Mouse (Mus musculus) regulatory T cell (primary cell): ENCODE measurements at regions not wholly inside any gene's neighbourhood (a gene's known extent, or its start where the extent isn't known, plus 50 kb on each side); places are given as distances from the start of the nearest gene placed in this dataset.

Experiments used
- in situ Hi-C: fragments of 300-600 bp; cut with MboI, MseI; formaldehyde crosslinking; loops from one replicate; pipeline ENCODE4 v1.15.1; 2025; ENCODE audit warnings: high pct_unique_total_duplicates

DNA sequence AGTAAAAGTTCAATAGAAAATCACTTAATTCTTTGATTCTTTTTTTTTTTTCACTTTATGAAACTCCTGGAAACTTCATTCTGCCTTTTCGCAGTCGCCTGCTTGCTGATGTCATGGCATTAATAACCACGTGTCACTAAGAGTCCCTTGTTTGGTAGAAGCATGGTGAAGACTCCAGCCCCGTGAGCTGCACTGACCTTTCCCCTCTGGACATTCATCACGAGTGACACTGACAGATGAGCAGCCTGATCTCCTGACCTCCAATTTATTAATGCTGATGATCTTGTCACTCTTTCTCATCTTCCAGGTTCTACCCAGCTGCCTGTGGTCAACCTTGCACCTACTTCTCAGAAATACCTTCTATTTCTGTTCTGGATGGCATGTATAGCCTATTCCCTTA is 867.1 kb upstream of the Slit2 start:
- in situ Hi-C loops, result no loop called here

DNA sequence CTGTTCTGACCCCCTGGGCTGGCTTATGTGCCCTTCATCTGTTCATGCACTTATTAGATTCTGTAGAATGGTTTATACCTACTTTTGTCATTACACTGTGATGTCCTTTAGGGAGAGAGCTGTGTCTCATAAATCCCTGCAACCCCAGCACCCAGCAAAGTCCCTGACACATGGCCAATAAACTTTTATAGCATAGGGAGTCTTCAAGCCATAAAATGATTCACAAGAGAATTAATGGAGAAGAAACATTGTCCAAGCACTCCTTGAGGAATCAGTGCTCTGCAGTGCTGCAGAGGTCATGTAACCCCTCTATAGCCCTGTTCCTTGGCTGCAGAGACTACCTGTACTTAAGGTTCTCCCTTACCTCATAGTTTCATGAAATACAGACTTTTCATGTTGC is 887.2 kb upstream of the Slit2 start:
- in situ Hi-C loops, result no loop called here

DNA sequence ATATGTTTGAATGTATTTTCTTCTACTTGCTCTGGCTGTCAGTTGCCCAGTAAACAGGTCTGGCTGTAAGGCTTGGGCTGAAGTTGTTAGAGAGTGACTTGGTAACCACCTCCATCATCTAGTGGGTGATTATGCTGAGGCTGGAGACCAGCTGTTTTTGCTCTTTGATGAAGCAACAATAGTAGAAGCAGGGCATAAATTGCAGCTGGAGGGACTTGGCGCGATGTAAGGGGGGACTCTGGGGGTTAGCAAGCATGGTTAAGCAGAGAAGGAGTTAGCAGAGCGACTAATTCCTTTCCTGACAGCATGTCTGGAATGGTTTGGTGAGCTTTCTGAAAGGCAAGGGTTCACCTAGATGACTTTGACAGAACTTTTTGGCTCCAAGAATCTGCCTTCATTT is 930.0 kb upstream of the Slit2 start:
- in situ Hi-C loops, result no loop called here

DNA sequence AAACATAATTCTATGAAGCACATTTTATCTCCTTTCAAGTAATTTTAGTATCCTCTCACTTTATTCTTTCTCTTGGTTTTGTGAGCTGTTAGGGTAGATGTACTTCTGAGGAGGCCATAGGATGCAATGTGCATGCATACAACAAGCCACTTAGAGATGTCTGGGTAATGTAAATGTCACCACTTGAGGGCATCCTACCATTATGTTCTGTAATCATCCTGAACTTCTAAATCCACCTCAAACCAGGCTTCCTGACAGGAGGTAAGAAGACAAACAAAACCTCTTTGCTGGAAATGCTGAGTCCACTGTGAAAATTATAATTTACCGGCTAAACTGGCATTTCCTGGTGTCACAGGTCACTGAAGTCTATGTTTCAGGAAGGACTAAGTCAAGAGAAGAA is 946.2 kb upstream of the Slit2 start:
- in situ Hi-C loops, result no loop called here

DNA sequence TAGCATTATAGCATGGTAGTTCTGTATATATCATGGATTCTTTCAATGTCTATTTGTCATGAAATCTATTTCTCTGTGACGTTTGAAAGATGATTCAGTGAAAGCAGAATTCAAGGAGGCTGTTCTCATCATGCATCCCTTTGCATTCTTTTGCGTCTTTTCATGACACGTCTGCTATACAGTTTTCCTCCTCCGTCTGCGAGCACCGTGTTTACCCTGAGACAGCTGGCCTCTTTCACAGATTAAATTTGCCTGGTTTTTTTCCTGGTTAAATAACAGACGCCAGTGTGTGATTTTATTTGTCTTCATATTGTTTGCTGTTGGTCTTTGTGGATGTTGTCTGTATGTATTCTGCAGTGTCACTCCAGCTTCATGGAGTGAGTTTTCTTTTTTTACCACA is 948.9 kb upstream of the Slit2 start:
- in situ Hi-C loops, result no loop called here

DNA sequence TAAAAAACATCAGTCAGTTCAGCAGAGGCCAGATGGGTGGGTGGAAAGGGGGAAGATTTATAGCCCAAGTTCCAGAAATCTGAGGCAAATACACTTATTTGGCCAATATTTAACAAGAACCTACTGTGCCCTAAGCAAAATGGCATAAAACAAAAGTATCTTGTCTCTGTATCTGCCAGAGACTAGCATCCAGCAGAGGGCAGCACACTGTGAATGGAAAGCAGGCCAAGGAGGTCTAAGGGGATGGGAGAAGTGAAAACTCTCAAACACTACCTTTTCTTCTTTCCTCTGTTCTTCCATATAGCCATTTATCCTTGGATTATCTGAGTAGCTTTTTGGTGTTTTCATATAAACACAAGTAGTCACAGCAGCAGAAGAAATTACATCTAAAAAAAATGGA is 968.6 kb upstream of the Slit2 start:
- in situ Hi-C loops, result no loop called here

DNA sequence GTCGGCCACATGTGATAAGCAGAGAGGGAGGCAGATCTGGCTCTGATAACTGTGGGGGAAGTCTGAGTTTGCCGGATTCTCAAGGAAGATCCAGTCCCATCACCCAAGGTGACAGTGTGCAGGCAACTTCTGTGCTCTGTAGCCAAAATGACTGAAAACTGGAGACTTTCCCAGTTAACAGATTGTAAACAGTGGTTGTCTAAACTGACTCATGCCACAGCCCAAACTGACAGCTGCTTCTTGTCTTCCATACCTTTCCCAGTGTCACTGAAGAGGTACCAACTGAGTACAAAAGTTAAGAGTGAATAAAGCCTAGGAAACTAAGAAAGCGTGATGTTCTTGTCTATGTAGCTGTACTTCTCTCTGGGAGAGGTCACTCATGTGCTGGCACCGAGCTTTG is 990.4 kb upstream of the Slit2 start:
- in situ Hi-C loops, result no loop called here

DNA sequence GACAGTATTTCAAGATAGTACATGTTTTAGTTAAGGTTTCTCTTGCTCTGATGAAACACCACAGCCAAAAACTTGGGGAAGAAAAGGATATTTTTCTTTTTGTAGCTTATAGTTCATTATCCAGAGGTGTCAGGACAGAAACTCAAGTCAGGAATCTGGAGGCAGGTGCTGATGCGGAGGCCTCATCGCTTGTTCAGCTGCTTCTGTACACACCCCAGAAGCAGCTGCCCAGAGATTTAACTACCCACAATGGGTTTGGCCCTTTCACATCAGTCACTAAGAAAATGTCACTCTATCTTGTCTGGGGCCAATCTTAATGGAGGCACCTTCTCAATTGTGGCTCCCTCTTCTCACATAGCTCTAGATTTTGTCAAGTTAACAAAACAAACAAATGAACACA is 996.4 kb upstream of the Slit2 start:
- in situ Hi-C loops, result no loop called here

DNA sequence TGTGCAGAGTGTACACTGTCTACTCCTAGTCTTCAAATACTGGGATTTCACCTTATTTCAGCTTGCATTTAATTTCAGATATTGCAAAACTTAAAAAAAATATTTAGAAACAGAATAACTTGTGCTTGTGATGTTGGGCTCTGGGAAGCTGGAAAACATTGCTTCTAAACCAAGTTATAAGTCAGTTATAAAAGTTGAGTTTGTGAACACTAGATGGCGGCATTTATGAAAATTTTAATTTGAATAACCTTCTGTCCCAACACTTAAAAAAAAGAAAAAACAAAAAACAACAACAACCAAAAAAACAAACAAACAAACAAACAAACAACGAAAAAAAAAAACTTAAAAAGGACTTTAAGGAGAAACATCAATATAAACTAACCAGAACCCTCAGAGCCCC is 1002.6 kb upstream of the Slit2 start:
- in situ Hi-C loops, result no loop called here

DNA sequence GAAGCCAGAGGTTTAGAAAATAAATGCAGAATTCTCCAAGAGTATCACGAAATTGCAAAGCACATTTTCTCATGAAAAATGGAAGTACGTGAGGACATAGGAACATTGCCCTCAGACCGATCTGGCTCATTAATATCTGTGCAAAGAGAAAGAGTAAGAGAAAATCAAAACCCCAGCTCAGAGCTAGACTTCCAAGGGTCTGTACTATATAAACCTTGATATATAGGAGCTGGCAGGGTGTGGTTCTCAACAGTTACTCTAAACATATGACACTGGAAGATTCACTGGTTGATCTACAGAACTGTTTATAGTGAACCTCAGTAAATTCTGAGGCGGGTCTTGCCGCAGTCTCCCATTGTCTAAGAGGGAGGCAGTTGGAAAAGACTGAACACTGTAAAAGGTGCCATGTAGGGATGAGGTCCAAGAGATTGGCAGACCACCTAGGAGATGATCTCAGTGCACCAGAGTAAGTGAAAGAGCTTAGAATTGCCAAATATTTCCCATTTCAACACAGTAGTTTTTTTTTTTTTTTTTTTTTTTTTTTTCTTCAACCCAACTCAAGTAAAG is 1014.0 kb upstream of the Slit2 start:
- in situ Hi-C loops, result no loop called here

DNA sequence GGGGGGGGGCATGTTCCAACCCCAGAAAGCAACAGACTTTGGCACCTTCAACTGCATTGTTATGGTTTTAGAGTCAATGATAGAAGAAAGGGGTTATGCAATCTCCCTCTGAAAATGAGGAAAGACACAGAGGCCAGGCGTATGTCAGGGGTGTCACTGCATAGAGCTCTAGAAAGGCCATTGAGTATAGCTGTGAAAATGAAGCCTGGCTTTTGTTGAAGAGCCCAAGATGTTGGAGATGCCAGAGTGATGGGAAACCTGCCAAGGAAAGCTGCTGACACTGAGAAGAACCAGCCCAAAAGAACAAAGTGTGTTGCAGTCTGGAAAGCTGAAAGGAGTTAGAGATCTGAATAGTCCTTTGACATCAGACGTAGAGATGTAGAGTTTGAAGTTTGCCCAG is 1022.2 kb upstream of the Slit2 start:
- in situ Hi-C loops, result no loop called here

DNA sequence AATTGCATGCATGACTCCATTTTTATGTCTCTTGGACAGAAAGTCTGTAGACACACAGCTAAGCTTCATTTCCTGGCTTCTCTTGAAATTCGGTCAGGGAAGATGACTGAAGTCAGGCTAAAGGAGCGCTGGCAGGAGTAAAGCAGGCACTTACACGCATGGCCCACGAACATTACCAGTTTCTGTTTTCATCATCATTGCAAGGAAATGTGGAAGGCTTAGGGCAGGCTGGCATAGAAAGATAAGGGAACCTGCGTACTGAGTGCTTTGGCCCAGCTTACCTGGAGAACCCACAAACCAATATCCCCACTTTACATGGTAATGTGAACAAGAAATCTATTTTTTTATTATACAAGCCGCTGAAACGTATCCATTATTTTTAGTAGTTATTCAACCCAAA is 1056.6 kb upstream of the Slit2 start:
- in situ Hi-C loops, result no loop called here

DNA sequence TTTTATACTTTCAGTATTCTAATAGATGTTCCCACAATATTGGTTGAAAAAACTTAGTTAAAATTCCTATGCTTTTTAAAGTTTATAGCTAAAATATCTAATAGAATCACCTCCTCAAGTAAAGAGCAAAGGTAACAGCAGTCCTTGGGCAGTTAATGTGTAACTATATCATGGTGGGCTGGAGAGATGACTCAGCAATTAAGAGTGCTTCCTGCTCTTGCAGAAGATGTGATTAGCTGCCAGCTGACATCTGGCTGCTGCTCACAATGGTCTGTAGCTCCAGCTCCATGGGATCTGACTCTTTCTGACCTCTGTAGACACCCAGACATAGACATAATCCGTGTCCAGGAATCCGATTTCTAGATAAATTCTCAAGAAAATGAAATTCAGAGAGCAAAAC is 1044.5 kb upstream of the Lcorl start:
- in situ Hi-C loops, result no loop called here

DNA sequence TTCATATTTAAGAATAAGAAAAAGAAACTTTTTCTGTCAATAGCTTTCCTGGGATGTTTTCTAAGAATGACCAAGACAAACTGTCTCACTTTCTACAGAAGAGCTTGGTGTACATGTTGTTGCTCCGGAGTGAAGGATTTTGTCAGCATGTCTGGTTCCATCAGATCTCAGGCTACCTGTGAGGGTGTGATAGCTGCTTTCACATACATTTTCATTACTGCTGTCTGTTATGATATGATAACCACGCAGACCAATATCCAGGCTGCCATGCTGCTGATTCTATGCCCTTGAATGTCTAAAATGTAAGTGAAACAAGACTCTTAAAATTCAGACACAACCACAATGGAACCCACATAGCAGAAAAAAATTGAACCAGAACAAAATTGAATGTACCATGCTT is 1036.6 kb upstream of the Lcorl start:
- in situ Hi-C loops, result no loop called here

DNA sequence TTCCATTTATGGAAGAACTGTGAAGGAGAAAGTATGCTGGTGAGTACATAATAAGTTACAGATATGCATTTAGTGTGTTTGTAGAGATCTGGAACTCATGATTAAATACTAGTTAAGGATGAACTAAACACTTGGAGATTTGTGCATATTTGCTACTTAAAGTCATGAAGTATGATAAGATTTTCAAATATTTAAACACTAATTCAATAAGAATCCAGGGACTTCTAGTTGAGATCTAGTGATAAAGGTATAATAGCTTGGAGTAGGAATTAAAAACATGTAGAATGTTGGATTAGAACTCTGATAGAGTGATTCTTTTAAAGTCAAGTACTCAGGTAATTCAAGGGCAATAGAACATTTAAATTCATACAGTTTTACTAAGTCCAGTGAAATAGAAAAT is 1026.5 kb upstream of the Lcorl start:
- in situ Hi-C loops, result no loop called here

DNA sequence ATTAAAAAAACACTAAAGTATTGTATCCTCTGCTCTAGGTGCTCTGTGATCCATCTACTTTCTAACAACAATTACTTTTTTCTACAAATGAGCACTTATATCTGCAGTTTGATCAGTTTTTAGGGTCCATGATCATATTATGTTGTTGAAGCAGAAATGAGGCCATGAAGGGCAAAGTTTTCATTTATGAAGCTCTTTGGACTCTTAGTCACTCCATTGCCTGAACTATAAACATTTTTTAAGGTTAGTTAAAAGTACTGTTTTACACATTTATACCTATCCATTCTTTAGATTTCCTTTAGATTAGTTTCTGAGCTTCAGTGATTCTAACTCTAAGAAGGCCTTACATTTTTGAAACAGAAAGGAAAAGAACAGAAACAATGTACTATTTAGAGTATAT is 999.4 kb upstream of the Lcorl start:
- in situ Hi-C loops, result no loop called here

DNA sequence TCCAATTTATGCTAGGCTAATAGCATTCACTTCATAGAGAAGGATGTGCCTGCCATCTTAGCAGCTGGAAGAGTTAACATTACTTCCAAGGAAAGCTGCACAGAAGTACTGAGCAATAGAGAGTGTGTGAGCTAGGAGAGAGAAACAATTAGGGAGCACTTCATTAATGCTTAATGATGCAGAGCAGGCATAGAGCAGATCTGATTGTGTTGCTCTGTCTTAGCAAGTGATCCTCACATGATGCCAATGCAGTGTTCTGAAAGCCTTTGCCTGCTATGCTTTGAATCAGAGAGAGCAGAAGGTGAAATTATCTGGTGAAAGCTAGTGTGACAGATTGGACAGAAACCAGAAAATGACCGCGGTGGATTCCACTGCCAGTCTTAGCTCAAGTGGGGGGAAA is 987.8 kb upstream of the Lcorl start:
- in situ Hi-C loops, result no loop called here

DNA sequence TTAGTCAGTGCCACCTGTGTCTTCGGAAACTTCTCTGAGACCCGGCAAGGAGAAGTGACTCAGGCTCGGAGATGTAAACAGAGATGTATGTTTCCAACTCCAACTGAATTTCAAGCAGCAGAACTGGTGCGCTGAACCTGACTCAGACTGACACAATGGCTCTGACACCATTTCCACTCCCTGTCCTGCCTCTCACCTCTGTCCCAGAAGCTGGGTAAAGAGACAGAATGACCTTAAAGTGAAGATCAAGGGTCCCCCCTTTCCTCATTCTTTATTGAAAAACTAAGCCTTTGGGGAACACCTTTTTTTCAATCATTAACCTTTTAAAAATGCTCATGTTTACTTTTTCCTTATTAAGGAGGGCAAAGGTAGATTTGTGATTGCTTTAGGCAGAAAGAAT is 979.4 kb upstream of the Lcorl start:
- in situ Hi-C loops, result no loop called here

DNA sequence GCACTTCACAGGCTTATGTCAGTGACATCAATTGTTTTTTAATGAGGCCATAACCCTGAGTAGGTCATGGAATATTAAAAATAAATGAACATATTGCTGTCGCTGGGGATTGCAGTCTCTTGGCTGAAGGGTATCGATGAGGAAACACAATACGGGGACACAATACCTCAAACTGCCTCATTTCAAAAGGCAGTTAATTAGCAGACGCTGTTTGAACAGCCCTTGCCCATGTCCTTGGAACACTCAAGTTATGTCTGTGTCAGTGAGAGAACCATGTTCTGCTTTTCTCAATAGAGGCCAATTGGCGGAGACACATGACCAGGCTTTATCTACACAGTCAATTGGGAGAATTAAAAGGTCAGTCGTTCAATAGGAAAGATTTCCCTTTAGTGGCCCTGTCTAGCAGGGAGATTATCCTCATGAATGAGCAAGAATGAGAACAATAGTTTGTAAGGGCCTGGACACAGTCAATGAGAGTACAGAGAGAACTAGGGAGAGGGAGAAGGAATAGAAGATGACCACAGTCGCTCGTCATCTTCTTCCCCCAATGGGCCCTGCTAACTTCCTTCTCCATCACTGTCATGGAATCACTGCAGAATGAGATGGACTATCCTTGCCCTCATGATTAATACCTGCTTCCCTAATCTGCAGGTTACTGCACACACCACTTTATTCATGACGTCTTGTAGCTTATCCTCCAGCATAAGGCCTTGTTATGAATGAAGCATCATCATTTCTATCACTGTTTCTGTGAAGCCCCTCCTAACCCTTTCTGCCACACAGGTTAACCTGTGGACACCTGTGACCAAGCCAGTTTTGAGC is 973.6 kb upstream of the Lcorl start:
- in situ Hi-C loops, result no loop called here

DNA sequence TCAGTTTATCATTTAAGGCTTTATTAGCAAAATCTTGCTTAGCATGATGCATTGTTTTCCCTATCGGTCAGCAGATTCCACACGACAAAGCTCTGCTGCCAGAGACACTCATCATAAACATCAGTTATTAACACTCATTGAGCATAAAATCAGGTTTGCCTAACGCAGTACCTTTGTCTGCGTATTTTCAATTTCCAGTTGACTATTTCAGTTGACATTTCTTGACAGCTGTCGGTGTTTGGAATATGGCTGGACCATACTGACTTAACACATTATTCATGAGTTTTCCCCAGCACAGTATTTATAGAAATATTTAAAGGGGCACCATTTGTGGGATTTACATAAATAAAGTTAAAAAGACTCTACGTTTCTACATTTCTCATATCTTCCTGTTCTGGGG is 972.7 kb upstream of the Lcorl start:
- in situ Hi-C loops, result no loop called here

DNA sequence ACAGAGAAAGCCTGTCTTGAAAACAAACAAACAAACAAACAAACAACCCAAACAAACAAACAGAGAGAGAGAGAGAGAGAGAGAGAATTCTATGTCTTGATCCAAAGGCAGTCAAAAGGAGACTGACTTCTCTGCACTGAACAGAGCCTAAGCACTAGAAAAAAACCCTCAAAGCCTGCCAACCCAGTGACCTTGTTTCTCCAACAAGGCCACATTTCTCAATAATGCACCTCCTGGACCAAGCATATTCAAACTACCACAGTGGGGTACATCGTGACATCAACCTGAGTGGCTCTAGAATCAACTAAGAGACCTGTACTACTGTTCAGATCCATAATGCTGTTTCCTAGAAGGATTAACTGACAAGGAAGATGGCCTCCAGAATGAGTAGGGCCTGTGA is 969.0 kb upstream of the Lcorl start:
- in situ Hi-C loops, result no loop called here

DNA sequence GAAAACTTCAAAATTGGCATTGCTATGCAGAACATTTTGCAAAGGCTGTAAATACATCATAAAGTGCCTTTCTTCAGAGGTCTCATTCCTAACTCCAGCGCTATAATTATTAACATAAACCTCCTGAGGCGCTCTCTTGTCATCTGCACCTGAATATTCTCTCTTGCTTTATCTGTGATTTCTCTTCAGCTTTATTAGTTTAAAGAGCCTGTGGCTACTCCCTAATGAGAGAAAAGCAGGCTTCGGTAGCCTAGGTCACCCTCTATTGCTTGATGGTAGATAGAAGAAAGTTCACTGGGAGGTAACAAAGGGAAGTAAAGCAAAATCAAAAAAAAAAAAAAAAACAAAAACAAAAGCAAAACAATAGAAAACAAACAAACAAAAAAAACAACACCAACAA is 967.5 kb upstream of the Lcorl start:
- in situ Hi-C loops, result no loop called here

DNA sequence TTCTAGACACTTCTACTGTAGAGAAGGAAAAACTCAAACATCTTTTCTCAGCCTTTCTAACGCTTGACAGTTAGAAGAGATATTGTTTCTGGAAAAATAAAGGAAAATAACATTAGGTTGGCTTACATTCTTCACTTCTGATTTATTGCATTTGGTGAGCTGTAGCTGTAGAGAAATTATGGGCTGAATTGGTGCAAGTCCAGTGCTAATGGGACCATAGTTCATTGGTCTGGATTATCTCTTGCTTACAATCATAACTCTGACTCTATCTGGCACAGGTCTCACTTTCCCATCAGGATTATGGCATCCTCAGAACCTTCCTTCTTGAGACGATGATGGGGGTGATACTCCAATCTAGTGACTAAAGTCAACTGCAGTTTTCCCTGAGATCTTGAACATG is 937.7 kb upstream of the Lcorl start:
- in situ Hi-C loops, result loop anchor here (10.0 kb wide), 1 partner anchor 410 kb away; no protein-coding TSS in a partner anchor
